Mouse (Mus musculus) hindbrain, embryonic 11.5 days (tissue): ENCODE results near the gene Ccdc36. TPM values are rescaled to one million over a fixed set of nuclear protein-coding genes. Genes with fewer than 3 reads are reported as not detected.

Source experiments
- ATAC-seq: fragments of 200-750 bp; cut with Nextera tagmentation; 2 replicates; pipeline ENCODE4 v1.8.0; 2017; ENCODE audit warnings: mild to moderate bottlenecking, moderate TSS enrichment, moderate library complexity; ENCODE audit not compliant: low FRiP score
- DNase-seq: peaks from one replicate; pipeline ENCODE4 v3.0.0-alpha.2; 2015; ENCODE audit warnings: low spot score
- H3K27ac ChIP-seq: fragments of 300-500 bp; sonication (generic); 2 replicates; pipeline ENCODE4 v1.5.1; 2014; ENCODE audit warnings: mild to moderate bottlenecking, low read depth, low read length
- H3K27me3 ChIP-seq: fragments of 300-500 bp; sonication (generic); 2 replicates; pipeline ENCODE4 v1.6.1; 2014; ENCODE audit warnings: mild to moderate bottlenecking, low read length, moderate library complexity, mixed read lengths; ENCODE audit not compliant: control insufficient read depth, insufficient read depth
- H3K36me3 ChIP-seq: fragments of 300-500 bp; sonication (generic); 2 replicates; pipeline ENCODE4 v1.6.1; 2014; ENCODE audit warnings: mild to moderate bottlenecking, low read length, moderate library complexity, mixed read lengths; ENCODE audit not compliant: control insufficient read depth, insufficient read depth
- H3K4me1 ChIP-seq: fragments of 300-500 bp; sonication (generic); replicated peaks from 2 replicates; pipeline ENCODE4 v1.6.1; 2014; ENCODE audit warnings: low read length, mixed read lengths; ENCODE audit not compliant: control insufficient read depth, insufficient read depth
- H3K4me2 ChIP-seq: fragments of 300-500 bp; sonication (generic); replicated peaks from 2 replicates; pipeline ENCODE4 v1.6.1; 2014; ENCODE audit warnings: mild to moderate bottlenecking, low read depth, low read length
- H3K4me3 ChIP-seq: fragments of 300-500 bp; sonication (generic); 2 replicates; pipeline ENCODE4 v1.5.1; 2014; ENCODE audit warnings: low read depth, low read length
- H3K9ac ChIP-seq: fragments of 300-500 bp; sonication (generic); 2 replicates; pipeline ENCODE4 v1.6.1; 2014; ENCODE audit warnings: low read depth, low read length
- H3K9me3 ChIP-seq: fragments of 300-500 bp; sonication (generic); 2 replicates; pipeline ENCODE4 v1.6.1; 2016; ENCODE audit warnings: low read length; ENCODE audit not compliant: control insufficient read depth
- WGBS: fragments of 180-500 bp; shearing (Covaris S2); extraction: QIAGEN DNeasy Blood & Tissue Kit; methylation state at CpG from one replicate; pipeline ENCODE4 v1.1.7; 2014; 5-methylcytosine and 5-hydroxymethylcytosine counted together
- polyA plus RNA-seq: library from polyadenylated mRNA; unstranded; fragments of >200 nt; fragmentation: Nextera tagmentation; extraction: Ambion mirVana; gene quantifications from 2 replicates; pipeline ENCODE4 v1.2.1, GENCODE M21; 2014

The Ccdc36 gene
- polyA plus RNA-seq, 1 experiment from 2014 or later: 1.6 TPM

DNA sequence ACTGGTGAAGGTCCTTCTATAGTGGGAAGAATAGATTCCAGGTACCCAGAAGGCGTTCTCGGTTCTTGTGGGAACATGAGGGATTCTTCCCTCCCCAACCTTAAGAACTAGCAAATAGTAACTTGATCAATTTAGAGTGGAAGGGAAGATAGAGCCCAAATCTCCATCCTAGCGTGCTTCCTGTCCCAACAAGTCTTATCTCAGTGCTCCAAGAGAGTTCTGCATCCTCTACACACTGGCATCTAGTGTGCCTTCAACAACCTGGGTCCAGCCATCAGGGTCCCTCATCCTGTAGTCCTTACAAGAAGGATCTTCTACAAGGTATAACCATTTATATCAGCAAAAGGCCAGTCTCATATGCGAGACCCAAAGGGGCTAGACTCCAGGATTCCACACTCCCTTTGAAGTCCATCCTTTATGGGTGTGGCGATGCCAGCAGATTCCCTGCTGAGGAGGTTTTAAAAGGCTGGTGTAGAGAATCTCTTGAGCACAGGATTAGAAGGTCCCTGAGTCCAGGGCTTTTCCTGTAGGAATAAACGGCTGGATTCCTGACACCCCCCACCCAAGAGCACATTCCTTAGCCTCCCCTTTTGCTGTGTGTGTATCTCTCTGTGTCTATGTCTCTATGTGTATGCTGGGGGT lies 23.4 kb upstream of the Ccdc36 start:
- H3K9ac ChIP-seq: peak overlapping the region; percentile 70
- 48% methylated on average over 6 of the region's 6 CpGs for WGBS
- H3K27me3 ChIP-seq: no peaks in the 10 kb centered on the region
- ATAC-seq (no peak), DNase-seq (no peak)
- no peak overlapping the region for H3K27ac ChIP-seq
- peak overlapping the region; percentile 54 for H3K4me3 ChIP-seq
- H3K9me3 ChIP-seq: no peaks in the 10 kb centered on the region
- peak overlapping the region; percentile 97 for H3K4me2 ChIP-seq
- no peaks in the 10 kb centered on the region for H3K36me3 ChIP-seq
- H3K4me1 ChIP-seq: peaks cover 21% of the 10 kb centered on the region

DNA sequence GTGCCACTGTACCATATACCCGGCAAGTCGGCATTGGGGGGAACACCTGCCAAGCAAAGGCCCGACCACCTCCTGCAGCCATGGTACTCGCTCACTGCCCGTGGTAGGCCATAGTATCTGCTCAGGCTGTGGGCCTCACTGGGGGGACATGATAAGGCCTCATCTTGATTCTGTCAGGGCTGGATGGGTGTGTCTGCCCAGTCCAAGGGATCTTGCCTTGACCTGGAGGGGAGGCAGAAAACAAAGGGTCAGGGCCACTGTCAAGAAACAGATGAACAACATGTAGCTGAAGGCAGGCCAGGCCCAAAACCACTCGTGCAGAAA lies 22.8 kb upstream of the Ccdc36 start:
- DNase-seq (no peak), ATAC-seq (no peak)
- WGBS: 92% methylated on average over 6 of the region's 6 CpGs
- H3K36me3 ChIP-seq: no peaks in the 10 kb centered on the region
- H3K4me1 ChIP-seq: peaks cover 21% of the 10 kb centered on the region
- no peaks in the 10 kb centered on the region for H3K27me3 ChIP-seq
- peak overlapping the region; percentile 97 for H3K4me2 ChIP-seq
- H3K9me3 ChIP-seq: no peaks in the 10 kb centered on the region
- H3K27ac ChIP-seq: peak overlapping the region; percentile 83
- peak overlapping the region; percentile 34; the same call in 1 of the 2 replicates for H3K9ac ChIP-seq
- H3K4me3 ChIP-seq: peak overlapping the region; percentile 12; the same call in 1 of the 2 replicates

DNA sequence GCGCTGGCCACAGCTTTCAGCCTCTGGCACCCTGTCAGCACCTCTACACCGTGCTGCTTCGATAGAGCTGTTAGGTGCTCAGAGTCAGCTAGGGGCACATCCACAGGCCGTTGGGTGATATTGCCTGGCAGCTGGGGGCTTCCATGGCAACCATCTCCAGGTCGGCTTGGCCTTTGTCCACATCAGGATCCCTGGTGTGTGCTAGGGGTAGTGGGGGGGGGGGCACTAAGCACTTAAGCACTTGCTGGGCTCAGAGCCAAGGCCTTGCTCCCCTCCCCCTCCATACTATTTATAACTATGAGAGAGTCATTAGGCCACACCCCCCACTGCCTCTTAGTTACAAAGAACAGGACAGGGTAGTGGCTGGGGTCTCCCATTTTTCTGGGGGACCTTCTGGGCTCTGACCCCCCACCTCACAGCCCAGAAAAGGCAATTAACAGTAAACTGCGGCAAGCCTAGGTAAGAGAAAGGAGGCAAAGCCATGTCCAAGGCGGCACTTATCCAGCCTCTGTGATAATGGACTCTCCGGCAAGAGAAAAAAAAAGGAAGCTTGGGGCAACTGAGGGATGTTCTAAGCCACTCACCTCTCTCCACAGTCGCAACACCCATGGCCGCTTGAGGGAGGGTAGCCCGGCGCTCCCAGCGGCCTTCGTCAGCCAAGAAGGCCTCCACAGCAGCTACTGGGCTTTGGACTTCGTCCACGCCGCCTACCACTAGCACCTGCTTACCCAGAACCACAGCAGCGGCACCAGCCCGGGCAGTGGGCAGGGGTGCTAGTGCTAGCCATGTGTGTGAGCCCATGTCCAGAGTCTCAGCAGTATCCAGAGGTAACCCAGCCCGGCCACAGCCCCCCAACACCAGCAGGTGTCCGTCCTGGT lies 22.2 kb upstream of the Ccdc36 start:
- 0 out of 2 replicates have a peak overlapping the region, but pooled peaks have one; percentile 12 for H3K4me3 ChIP-seq
- H3K27ac ChIP-seq: peak overlapping the region; percentile 83
- peaks cover 21% of the 10 kb centered on the region for H3K4me1 ChIP-seq
- DNase-seq: peak; percentile 59
- no peaks in the 10 kb centered on the region for H3K36me3 ChIP-seq
- H3K9ac ChIP-seq: peak overlapping the region; percentile 34
- H3K27me3 ChIP-seq: no peaks in the 10 kb centered on the region
- WGBS: 70% methylated on average over 21 of the region's 21 CpGs
- ATAC-seq: peak; percentile 67
- H3K4me2 ChIP-seq: peak overlapping the region; percentile 97
- H3K9me3 ChIP-seq: no peaks in the 10 kb centered on the region

DNA sequence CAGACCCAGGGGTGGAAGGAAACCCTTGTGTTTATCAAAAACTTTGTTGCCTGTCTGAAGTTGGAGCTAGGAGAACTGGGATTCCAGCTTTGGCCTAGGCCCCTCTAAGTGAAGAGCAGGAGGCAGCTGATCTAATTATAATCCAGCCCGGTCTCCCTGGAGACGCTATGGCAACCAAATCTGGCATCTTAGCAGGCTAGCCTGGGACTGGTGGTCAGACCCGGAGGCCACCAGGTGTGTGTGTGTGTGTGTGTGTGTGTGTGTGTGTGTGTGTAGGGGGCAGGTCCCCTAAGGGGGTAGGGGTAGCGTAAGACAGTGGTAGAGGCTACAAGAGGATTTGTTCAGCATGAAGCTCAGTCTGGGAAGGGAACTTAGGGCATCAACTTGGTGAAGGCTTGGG lies 21.6 kb upstream of the Ccdc36 start:
- peaks cover 21% of the 10 kb centered on the region for H3K4me1 ChIP-seq
- peak overlapping the region; percentile 19; the same call in 1 of the 2 replicates for H3K9ac ChIP-seq
- H3K36me3 ChIP-seq: no peaks in the 10 kb centered on the region
- H3K27ac ChIP-seq: peak overlapping the region; percentile 83
- peak; percentile 79 for ATAC-seq
- DNase-seq: peak; percentile 87
- H3K4me3 ChIP-seq: 0 out of 2 replicates have a peak overlapping the region, but pooled peaks have one; percentile 4
- WGBS: 38% methylated on average over 4 of the region's 4 CpGs
- no peaks in the 10 kb centered on the region for H3K9me3 ChIP-seq
- no peaks in the 10 kb centered on the region; the same call in 1 of the 2 replicates for H3K27me3 ChIP-seq
- H3K4me2 ChIP-seq: peak overlapping the region; percentile 97

DNA sequence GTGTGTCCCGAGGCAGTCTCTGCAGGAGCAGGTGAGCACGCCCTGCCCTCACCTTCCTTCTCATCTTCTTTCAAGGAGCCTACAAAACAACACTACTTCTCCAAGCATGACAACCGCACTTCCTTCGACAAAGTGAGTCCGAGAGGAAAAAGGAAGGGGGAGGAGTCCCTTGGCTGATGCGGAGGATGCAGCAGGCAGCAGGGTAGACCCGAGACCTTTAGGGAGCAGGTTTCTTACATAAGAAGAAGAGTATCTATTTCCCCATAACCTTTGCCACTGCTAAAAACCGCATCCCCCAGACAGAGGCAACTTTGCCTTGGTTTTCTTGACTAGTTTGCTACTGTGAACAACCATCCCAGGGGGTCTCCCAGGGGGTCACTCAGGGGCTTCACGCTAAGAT lies 16.8 kb upstream of the Ccdc36 start:
- no peaks in the 10 kb centered on the region for H3K9me3 ChIP-seq
- WGBS: 71% methylated on average over 9 of the region's 9 CpGs
- peaks cover 8% of the 10 kb centered on the region for H3K4me1 ChIP-seq
- H3K27ac ChIP-seq: no peak overlapping the region
- H3K27me3 ChIP-seq: no peaks in the 10 kb centered on the region; the same call in 1 of the 2 replicates
- no peak overlapping the region for H3K9ac ChIP-seq
- H3K4me2 ChIP-seq: no peak overlapping the region
- ATAC-seq: no peak
- no peak for DNase-seq
- H3K36me3 ChIP-seq: no peaks in the 10 kb centered on the region
- H3K4me3 ChIP-seq: no peak overlapping the region

DNA sequence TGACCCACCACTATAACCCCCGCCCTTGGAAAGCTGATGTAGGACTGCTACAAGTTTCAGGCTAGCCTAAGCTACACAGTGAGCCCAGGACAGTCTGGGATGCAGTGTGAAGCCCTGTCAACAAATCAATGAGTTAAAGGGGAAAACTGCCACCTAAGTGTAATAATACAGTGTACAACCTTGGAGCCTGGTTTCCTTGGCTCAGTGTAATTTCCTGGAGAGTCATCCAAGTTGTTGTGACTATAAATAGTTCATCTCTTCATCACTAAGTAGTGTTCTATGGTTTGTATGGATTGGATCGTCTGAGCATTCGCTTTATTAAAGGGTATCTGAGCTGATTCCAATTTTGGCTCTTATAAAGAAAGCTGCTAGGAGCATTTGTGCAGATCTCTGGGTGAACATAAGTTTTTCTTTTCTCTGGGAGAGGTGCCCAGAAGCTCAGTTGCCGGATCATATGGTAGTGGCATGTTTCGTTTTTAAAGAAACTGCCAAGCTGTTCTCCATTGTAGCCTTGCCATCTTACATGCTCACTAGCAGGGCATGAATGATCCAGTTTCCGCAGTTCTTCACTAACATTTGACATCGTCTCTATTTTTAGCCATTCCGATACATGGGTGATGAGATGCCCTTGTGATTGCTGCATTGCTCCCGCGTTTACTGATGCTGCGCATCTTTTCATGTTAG lies 13.1 kb upstream of the Ccdc36 start:
- 91% methylated on average over 11 of the region's 11 CpGs for WGBS
- H3K9me3 ChIP-seq: no peaks in the 10 kb centered on the region
- no peaks in the 10 kb centered on the region for H3K36me3 ChIP-seq
- DNase-seq: no peak
- no peak overlapping the region for H3K27ac ChIP-seq
- no peaks in the 10 kb centered on the region for H3K4me1 ChIP-seq
- H3K9ac ChIP-seq: no peak overlapping the region
- no peak overlapping the region for H3K4me3 ChIP-seq
- H3K27me3 ChIP-seq: no peaks in the 10 kb centered on the region; the same call in 1 of the 2 replicates
- no peak for ATAC-seq
- no peak overlapping the region for H3K4me2 ChIP-seq

DNA sequence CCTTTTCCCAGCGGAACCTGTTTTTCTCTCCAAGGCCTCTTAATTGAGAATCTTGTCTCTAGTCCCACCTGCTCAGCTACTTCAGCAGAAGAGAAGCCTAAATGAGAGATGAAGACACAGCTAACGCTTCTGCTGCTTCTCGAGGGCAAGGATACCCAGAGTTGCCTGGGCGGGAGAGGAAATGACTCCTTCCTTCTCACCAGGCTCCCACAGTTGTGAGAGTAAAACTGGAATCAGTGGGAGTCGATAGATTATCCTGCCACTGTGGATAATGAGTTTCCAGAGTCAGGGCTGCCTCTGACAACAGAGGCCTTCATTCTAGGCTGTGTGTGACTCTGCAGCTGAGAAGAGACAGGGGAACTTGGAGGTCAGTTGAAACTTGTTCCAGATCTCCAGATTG lies 12.2 kb upstream of the Ccdc36 start:
- Histone ChIP-seq H3K27me3 (no peaks in the 10 kb centered on the region; the same call in 1 of the 2 replicates), H3K36me3 (no peaks in the 10 kb centered on the region), H3K9ac (no peak overlapping the region), H3K4me2 (no peak overlapping the region), H3K9me3 (no peaks in the 10 kb centered on the region), H3K4me1 (no peaks in the 10 kb centered on the region), H3K4me3 (no peak overlapping the region), H3K27ac (no peak overlapping the region)
- WGBS: 84% methylated on average over 5 of the region's 5 CpGs
- ATAC-seq: no peak
- no peak for DNase-seq

DNA sequence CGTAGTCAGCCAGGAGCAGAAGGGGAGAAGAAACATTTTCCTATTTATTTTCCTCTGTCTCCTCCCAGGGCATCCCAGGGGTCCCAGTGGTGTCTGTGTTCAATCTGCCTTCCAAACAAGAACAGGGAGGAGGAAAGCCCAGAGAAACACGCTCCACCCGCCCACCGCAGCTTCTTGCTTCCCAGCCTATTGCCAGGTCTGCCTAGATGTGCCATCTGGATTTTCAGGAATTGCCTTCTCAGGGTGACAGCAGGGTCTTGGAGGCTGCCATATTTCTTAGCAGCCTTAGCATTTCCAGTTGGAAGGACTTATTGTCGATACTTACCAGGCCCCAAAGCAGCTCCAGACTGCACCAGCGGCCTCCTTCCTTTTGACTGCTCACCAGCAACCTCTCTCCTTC lies 10.9 kb upstream of the Ccdc36 start:
- Histone ChIP-seq H3K36me3 (no peaks in the 10 kb centered on the region), H3K4me2 (no peak overlapping the region), H3K4me3 (no peak overlapping the region), H3K4me1 (no peaks in the 10 kb centered on the region), H3K9me3 (no peaks in the 10 kb centered on the region), H3K27ac (no peak overlapping the region), H3K27me3 (no peaks in the 10 kb centered on the region), H3K9ac (no peak overlapping the region)
- 86% methylated on average over 6 of the region's 6 CpGs for WGBS
- DNase-seq (no peak), ATAC-seq (no peak)
